Mouse (Mus musculus) CH12.LX (cell line): ENCODE measurements around the gene Rcan3.

Experiments
- CTCF ChIP-seq, 2 experiments: IDR thresholded peaks in 1 of 2; conservative IDR thresholded peaks in 1 of 2; 2 replicates each; pipeline ENCODE4 v1.5.1; 2011 to 2012; ENCODE audit warnings: low read depth in 2 of 2, low read length in 2 of 2, improper control_type of control experiment in 1 of 2, inconsistent platforms in 1 of 2, mild to moderate bottlenecking in 1 of 2, moderate library complexity in 1 of 2
- ELF1 ChIP-seq: IDR thresholded peaks from 2 replicates; pipeline ENCODE4 v1.6.1; 2014; ENCODE audit warnings: low read depth, mild to moderate bottlenecking, inconsistent platforms, low read length, improper control_type of control experiment
- EP300 ChIP-seq: IDR thresholded peaks from 2 replicates; pipeline ENCODE4 v1.6.1; 2011; ENCODE audit warnings: low read length, improper control_type of control experiment
- GABPA ChIP-seq: IDR thresholded peaks from 2 replicates; pipeline ENCODE4 v1.6.1; 2012; ENCODE audit warnings: low read depth, low read length, improper control_type of control experiment, inconsistent platforms; ENCODE audit not compliant: insufficient replicate concordance
- MAFK ChIP-seq: IDR thresholded peaks from 2 replicates; pipeline ENCODE4 v1.6.1; 2011; ENCODE audit warnings: low read length, improper control_type of control experiment; ENCODE audit not compliant: insufficient replicate concordance
- MAX ChIP-seq: IDR thresholded peaks from 2 replicates; pipeline ENCODE4 v1.6.1; 2011; ENCODE audit warnings: low read length, improper control_type of control experiment
- MAZ ChIP-seq: IDR thresholded peaks from 2 replicates; pipeline ENCODE4 v1.6.1; 2012; ENCODE audit warnings: low read depth, mild to moderate bottlenecking, inconsistent platforms, low read length, improper control_type of control experiment, moderate library complexity
- POLR2A ChIP-seq: IDR thresholded peaks from 2 replicates; pipeline ENCODE4 v1.6.1; 2011; ENCODE audit warnings: low read depth, mild to moderate bottlenecking, improper control_type of control experiment, low read length
- POLR2AphosphoS2 ChIP-seq: IDR thresholded peaks from 2 replicates; pipeline ENCODE4 v1.6.1; 2011; ENCODE audit warnings: low read depth, low read length, improper control_type of control experiment
- RCOR1 ChIP-seq: conservative IDR thresholded peaks from 2 replicates; pipeline ENCODE4 v1.6.1; 2012; ENCODE audit warnings: low read depth, mild to moderate bottlenecking, inconsistent platforms, low read length, improper control_type of control experiment
- TCF12 ChIP-seq: IDR thresholded peaks from 2 replicates; pipeline ENCODE4 v1.6.1; 2014; ENCODE audit warnings: low read depth, mild to moderate bottlenecking, inconsistent platforms, low read length, improper control_type of control experiment
- UBTF ChIP-seq: IDR thresholded peaks from 2 replicates; pipeline ENCODE4 v1.6.1; 2012; ENCODE audit warnings: low read depth, mild to moderate bottlenecking, inconsistent platforms, low read length, improper control_type of control experiment, moderate library complexity
- USF1 ChIP-seq: IDR thresholded peaks from 2 replicates; pipeline ENCODE4 v1.6.1; 2014; ENCODE audit warnings: low read depth, mild to moderate bottlenecking, inconsistent platforms, low read length, improper control_type of control experiment
- ZNF384 ChIP-seq: IDR thresholded peaks from 2 replicates; pipeline ENCODE4 v1.6.1; 2012; ENCODE audit warnings: low read depth, low read length, improper control_type of control experiment, inconsistent platforms

- no peak for TF ChIP-seq EP300
- TF ChIP-seq POLR2A: no peak
- no peak for TF ChIP-seq CTCF (conservative IDR thresholded peaks at IDR 0.05 in 1 of 2, IDR thresholded peaks at IDR 0.05 in 1 of 2; ENCODE audit: low read depth in 2 of 2, low read length in 2 of 2)
- TF ChIP-seq USF1: no peak
- TF ChIP-seq ELF1: no peak
- TF ChIP-seq TCF12: no peak
- TF ChIP-seq GABPA: no peak
- TF ChIP-seq MAX: no peak
- TF ChIP-seq MAZ: no peak
- no peak for TF ChIP-seq POLR2AphosphoS2
- no peak for TF ChIP-seq UBTF
- no peak for TF ChIP-seq MAFK
- no peak for TF ChIP-seq ZNF384
- no peak for TF ChIP-seq RCOR1
Measured at GRCm38 (mm10) chr4:135413491-135413890, 20.2 kb downstream of the Rcan3 start.
